Mouse (Mus musculus): ENCODE data around the gene Clcn2. TPM values are rescaled to one million over a fixed set of nuclear protein-coding genes. Genes with fewer than 3 reads are reported as not detected.
A peak's percentile ranks its signal among the peaks of the same experiment; 100 is the strongest.

Gene Clcn2
- polyA plus RNA-seq, 2 experiments, result 17.1 to 72.9 TPM

GRCm38 (mm10) chr16:20693111-20693701 is 24.3 kb downstream of the Clcn2 start, which contains the start of gene Fam131a:
Gene Fam131a, plus strand, starts transcription at chr16:20693241.
- WGBS, result under 1% methylated on average over 33 of the region's 37 CpGs
- Histone ChIP-seq H3K4me2 (replicated peaks; ENCODE audit: low read depth, low read length, severe bottlenecking) (peak within 1 kb of the TSS; percentile 66), H3K27ac (replicated peaks; ENCODE audit: low read depth, low read length) (peak within 1 kb of the TSS; percentile 88), H3K4me3 (replicated peaks; ENCODE audit: low read length) (peak within 1 kb of the TSS; percentile 58), H3K36me3 (ENCODE audit: control insufficient read depth, insufficient read depth, low read length) (peaks cover 45% of the 10 kb centered on the region), H3K9me3 (ENCODE audit: control insufficient read depth, low read length) (no peaks in the 10 kb centered on the region), H3K27me3 (ENCODE audit: control insufficient read depth, insufficient read depth, low read length) (no peaks in the 10 kb centered on the region), H3K4me1 (ENCODE audit: control insufficient read depth, insufficient read depth, low read length) (peaks cover 30% of the 10 kb centered on the region), H3K9ac (ENCODE audit: low read depth, low read length, severe bottlenecking) (peak within 1 kb of the TSS; percentile 75)
- peak; percentile 92 for ATAC-seq (ENCODE audit: low FRiP score, low read depth)
- DNase-seq (ENCODE audit: low spot score), result peak; percentile 93
- 0 out of 2 replicates have a peak, but pooled peaks have one; percentile 24 for TF ChIP-seq POLR2A (IDR thresholded peaks at IDR 0.05; ENCODE audit: borderline replicate concordance, extremely low read depth, insufficient read depth, insufficient read length)

DNA sequence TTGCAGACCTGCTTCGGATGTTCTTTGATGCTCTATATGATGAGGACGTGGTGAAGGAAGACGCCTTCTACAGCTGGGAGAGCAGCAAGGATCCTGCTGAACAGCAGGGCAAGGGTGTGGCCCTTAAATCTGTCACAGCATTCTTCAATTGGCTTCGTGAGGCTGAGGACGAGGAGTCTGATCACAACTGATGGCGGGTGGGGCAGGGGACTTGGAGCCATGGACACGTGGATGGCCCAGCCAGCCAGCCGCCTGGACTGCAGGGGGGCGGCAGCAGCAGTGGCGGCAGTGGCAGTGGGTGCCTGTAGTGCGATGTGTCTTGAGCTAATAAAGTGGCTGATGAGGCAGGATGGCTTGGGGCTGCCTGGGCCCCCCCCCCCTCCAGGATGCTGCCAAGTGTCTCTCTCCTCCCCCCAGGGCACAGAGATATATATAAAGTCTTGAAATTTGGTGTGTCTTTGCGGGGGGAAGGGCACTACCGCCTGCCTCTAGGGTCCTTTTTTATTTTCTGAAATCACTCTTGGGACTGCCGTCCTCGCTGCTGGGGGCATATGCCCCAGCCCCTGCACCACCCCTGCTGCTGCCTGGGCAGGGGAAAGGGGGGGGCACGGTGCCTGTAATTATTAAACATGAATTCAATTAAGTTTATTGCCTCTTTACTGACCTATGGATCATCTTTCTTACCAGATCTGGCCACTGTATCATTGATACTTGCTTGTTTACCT is 25.1 kb downstream of the Clcn2 start:
- Histone ChIP-seq H3K9me3 (ENCODE audit: control insufficient read depth, low read length) (no peaks in the 10 kb centered on the region), H3K4me2 (replicated peaks; ENCODE audit: low read depth, low read length, severe bottlenecking) (peak overlapping the region; percentile 66; the same call in 1 of the 2 replicates), H3K9ac (ENCODE audit: low read depth, low read length, severe bottlenecking) (no peak overlapping the region), H3K36me3 (ENCODE audit: control insufficient read depth, insufficient read depth, low read length) (peaks cover 53% of the 10 kb centered on the region), H3K4me3 (replicated peaks; ENCODE audit: low read length) (peak overlapping the region; percentile 58; the same call in 1 of the 2 replicates), H3K4me1 (ENCODE audit: control insufficient read depth, insufficient read depth, low read length) (peaks cover 30% of the 10 kb centered on the region), H3K27ac (replicated peaks; ENCODE audit: low read depth, low read length) (no peak overlapping the region), H3K27me3 (ENCODE audit: control insufficient read depth, insufficient read depth, low read length) (no peaks in the 10 kb centered on the region)
- 42% methylated on average over 16 of the region's 16 CpGs for WGBS
- DNase-seq (ENCODE audit: low spot score) (no peak), ATAC-seq (ENCODE audit: low FRiP score, low read depth) (no peak)
- no peak for TF ChIP-seq POLR2A (IDR thresholded peaks at IDR 0.05; ENCODE audit: borderline replicate concordance, extremely low read depth, insufficient read depth, insufficient read length)

GRCm38 (mm10) chr16:20691617-20692016 is 25.9 kb downstream of the Clcn2 start:
- WGBS, result 57% methylated on average over 1 of the region's 1 CpGs
- peaks cover 61% of the 10 kb centered on the region for H3K36me3 ChIP-seq (ENCODE audit: control insufficient read depth, insufficient read depth, low read length)
- H3K27me3 ChIP-seq (ENCODE audit: control insufficient read depth, insufficient read depth, low read length), result no peaks in the 10 kb centered on the region
- no peak overlapping the region for H3K4me3 ChIP-seq (replicated peaks; ENCODE audit: low read length)
- peaks cover 28% of the 10 kb centered on the region for H3K4me1 ChIP-seq (ENCODE audit: control insufficient read depth, insufficient read depth, low read length)
- H3K27ac ChIP-seq (replicated peaks; ENCODE audit: low read depth, low read length), result no peak overlapping the region
- ATAC-seq (ENCODE audit: low FRiP score, low read depth) (no peak), DNase-seq (ENCODE audit: low spot score) (no peak)
- no peak overlapping the region for H3K9ac ChIP-seq (ENCODE audit: low read depth, low read length, severe bottlenecking)
- H3K9me3 ChIP-seq (ENCODE audit: control insufficient read depth, low read length), result no peaks in the 10 kb centered on the region
- no peak overlapping the region for H3K4me2 ChIP-seq (replicated peaks; ENCODE audit: low read depth, low read length, severe bottlenecking)
- TF ChIP-seq POLR2A (IDR thresholded peaks at IDR 0.05; ENCODE audit: borderline replicate concordance, extremely low read depth, insufficient read depth, insufficient read length), result no peak

DNA sequence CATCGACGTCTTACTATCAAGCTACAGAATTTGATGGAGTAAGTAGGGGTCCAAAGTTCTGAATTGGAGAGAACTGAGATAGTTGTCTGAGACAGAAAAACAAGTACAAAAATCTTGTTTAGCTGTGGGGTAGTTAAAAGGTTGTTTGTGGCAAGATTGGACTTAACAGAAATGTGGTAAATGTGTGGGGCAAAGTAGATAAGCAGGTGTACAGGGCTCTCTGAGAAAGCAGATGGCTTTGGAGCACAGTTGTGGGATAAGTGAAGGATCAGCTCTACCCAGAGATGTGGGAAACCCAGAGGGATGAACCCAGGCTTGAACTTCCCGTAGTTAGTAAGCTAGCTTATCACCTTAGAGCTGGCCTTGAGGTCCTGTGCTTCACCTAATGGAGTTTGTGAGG is 26.8 kb downstream of the Clcn2 start:
- ATAC-seq (ENCODE audit: low FRiP score, low read depth), result no peak
- no peaks in the 10 kb centered on the region for H3K9me3 ChIP-seq (ENCODE audit: control insufficient read depth, low read length)
- peaks cover 69% of the 10 kb centered on the region for H3K36me3 ChIP-seq (ENCODE audit: control insufficient read depth, insufficient read depth, low read length)
- TF ChIP-seq POLR2A (IDR thresholded peaks at IDR 0.05; ENCODE audit: borderline replicate concordance, extremely low read depth, insufficient read depth, insufficient read length), result no peak
- H3K4me3 ChIP-seq (replicated peaks; ENCODE audit: low read length), result no peak overlapping the region
- no peak overlapping the region for H3K4me2 ChIP-seq (replicated peaks; ENCODE audit: low read depth, low read length, severe bottlenecking)
- no peak for DNase-seq (ENCODE audit: low spot score)
- H3K27ac ChIP-seq (replicated peaks; ENCODE audit: low read depth, low read length), result no peak overlapping the region
- H3K9ac ChIP-seq (ENCODE audit: low read depth, low read length, severe bottlenecking), result no peak overlapping the region
- H3K27me3 ChIP-seq (ENCODE audit: control insufficient read depth, insufficient read depth, low read length), result no peaks in the 10 kb centered on the region
- 90% methylated on average over 3 of the region's 3 CpGs for WGBS
- H3K4me1 ChIP-seq (ENCODE audit: control insufficient read depth, insufficient read depth, low read length), result peaks cover 22% of the 10 kb centered on the region

GRCm38 (mm10) chr16:20677974-20678675 is 39.4 kb downstream of the Clcn2 start:
- 88% methylated on average over 10 of the region's 10 CpGs for WGBS
- TF ChIP-seq POLR2A (IDR thresholded peaks at IDR 0.05; ENCODE audit: borderline replicate concordance, extremely low read depth, insufficient read depth, insufficient read length), result no peak
- Histone ChIP-seq H3K4me2 (replicated peaks; ENCODE audit: low read depth, low read length, severe bottlenecking) (no peak overlapping the region), H3K4me3 (replicated peaks; ENCODE audit: low read length) (no peak overlapping the region), H3K9ac (ENCODE audit: low read depth, low read length, severe bottlenecking) (no peak overlapping the region), H3K4me1 (ENCODE audit: control insufficient read depth, insufficient read depth, low read length) (peaks cover 17% of the 10 kb centered on the region), H3K27ac (replicated peaks; ENCODE audit: low read depth, low read length) (no peak overlapping the region), H3K9me3 (ENCODE audit: control insufficient read depth, low read length) (no peaks in the 10 kb centered on the region), H3K27me3 (ENCODE audit: control insufficient read depth, insufficient read depth, low read length) (no peaks in the 10 kb centered on the region), H3K36me3 (ENCODE audit: control insufficient read depth, insufficient read depth, low read length) (peaks cover 89% of the 10 kb centered on the region)
- DNase-seq (ENCODE audit: low spot score) (no peak), ATAC-seq (ENCODE audit: low FRiP score, low read depth) (no peak)

Measured in limb, embryonic 14.5 days (tissue).